Mouse (Mus musculus) liver, adult 2 months (tissue): ENCODE data around the gene Gon7.

Source experiments
- CTCF ChIP-seq: fragments of 200-500 bp; IDR thresholded peaks from 2 replicates; pipeline ENCODE4 v1.5.1; 2011; ENCODE audit warnings: low read depth, low read length, control low read depth
- POLR2A ChIP-seq: fragments of 200-500 bp; IDR thresholded peaks from 2 replicates; pipeline ENCODE4 v1.6.1; 2011; ENCODE audit warnings: low read length, control low read depth; ENCODE audit not compliant: insufficient read depth; ENCODE audit errors: extremely low read depth

DNA sequence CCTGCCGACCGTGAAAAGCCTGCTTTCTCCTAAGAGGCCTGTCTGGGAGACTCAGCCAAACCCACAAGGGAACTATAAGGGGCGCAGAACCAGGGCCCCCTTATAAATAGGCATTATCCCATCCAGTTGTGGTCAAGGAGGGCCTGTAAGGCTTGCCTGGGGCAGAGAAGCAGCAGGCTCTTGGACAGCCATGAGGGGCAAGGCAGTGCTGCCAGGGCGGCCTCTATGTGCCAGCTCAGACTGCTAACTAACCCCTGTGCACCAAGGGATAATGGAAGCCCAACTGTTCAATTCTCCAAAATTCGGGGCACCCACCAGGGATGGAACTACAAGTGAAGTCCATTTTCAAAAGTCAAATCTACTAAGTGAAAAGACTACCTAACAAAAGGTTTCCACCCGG is 54.2 kb downstream of the Gon7 start:
- TF ChIP-seq POLR2A (no peak), CTCF (no peak)
